Mouse (Mus musculus) thymus, postnatal 14 days (tissue): Measurements from ENCODE around the gene Cadm4.

Source experiments
- DNase-seq: peaks from one replicate; pipeline ENCODE4 v3.0.0; 2021

Gene Cadm4

DNA sequence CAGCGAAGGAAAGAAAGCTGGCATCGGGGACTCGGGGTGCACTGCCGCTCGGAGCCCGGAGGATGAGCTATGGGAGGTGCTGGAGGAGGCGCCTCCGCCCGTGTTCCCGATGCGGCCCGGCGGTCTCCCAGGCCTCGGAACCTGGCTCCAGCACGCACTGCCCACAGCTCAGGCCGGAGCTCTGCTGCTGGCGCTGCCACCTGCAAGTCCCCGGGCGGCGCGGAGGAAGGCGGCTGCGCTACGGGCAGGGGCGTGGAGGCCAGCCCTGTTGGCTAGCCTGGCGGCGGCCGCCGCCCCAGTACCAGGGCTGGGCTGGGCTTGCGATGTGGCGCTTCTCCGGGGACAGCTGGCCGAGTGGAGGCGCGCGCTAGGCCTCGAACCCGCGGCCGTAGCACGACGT is 52.0 kb downstream of the Cadm4 start:
- no peak for DNase-seq

DNA sequence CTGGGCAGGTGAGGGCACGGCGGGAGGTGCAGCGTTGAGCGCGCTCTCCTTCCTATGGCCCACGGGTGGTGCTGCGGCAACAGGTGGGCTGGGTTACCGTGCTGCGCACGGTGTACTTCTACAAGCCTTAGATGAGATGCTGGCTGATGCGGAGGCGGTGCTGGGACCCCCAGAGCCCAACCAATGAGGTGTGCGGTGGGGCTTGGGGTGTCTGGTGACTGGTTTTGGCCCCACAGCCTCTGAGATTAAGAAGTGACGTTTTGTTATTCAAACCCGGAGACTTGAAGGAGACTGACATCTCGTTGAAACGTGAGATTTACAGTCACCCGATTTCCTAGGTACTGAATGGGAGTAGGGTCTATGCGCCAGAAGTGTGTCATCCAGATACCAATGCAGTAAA is 52.5 kb downstream of the Cadm4 start:
- no peak for DNase-seq

- no peak for DNase-seq
Measured at GRCm38 (mm10) chr7:24537081-24537480, 55.3 kb downstream of the Cadm4 start.

- no peak for DNase-seq
Measured at GRCm38 (mm10) chr7:24537591-24537990, 55.8 kb downstream of the Cadm4 start.

- DNase-seq = no peak
Measured at GRCm38 (mm10) chr7:24538154-24538553, 56.3 kb downstream of the Cadm4 start.

DNA sequence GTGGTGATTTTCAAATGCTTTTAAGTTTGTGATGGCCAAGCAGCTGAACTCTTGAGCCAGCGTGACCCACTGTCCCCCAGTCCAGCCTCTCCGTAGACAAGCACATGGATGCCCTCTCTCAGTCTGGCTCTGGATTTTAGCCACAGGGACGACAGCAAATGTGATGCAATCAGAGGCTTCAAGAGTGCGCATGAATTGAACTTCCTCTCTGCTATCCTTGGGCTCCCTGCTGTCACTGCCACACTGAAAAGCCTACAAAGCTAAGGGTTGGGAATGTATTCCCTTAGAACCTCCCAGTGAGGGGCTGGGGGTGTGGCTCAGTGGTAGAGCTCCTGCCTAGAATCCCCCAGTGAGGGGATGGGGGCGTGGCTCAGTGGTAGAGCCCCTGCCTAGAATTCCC is 56.9 kb downstream of the Cadm4 start:
- DNase-seq = no peak

- DNase-seq = no peak
Measured at GRCm38 (mm10) chr7:24539686-24540085, 57.9 kb downstream of the Cadm4 start.

DNA sequence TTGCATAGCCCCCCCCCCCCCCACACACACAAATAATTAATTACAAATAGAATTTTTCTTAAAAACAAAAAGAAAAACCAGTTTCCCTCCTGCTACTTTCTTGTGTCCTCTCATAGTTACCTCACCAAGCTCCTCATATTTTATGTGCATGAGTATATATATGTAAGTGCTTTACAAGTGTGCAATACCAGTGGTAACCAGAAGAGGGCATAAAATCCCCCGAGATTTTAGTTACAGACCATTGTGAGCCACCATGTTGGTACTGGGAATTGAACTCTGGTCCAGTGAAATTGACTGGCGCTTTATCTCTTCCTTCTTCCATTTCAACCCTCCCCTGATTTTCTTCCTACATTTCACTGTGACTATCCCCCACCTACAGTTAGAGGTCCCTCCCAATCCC is 62.7 kb downstream of the Cadm4 start:
- no peak for DNase-seq

DNA sequence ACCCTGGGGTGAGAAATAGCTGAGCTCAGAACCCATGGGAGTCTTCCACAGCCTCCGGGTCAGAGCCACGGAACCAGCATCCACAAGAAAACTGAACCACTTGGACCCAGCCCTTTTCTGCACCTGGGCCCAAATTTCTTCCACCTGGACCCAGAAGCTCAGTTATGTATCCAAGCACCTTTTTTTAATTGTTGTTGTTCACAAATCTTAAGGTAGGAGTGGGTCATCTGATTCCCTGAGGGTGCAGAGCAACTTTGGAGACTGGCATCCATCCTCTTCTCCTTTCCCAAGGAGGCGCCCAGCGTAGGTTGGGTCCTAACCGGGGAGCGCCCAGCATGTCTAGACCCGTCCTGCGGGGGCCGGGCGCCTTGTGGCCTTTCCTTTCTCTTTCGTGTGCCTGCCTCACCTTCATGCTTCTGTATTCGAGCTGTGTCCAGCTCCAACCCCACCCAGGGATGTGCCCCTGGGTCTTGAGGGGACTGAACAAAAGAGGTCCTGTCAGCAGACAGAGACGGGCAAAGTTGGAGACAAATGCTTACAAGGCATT is 64.3 kb downstream of the Cadm4 start, which contains the start of the genes Pinlyp and Xrcc1:
Gene Pinlyp (minus strand): TSS at position 51 of the 547 bp plus-strand sequence.
Gene Xrcc1 (plus strand): TSS at position 222 of the 547 bp plus-strand sequence.
- DNase-seq = peak; percentile 21

GRCm38 (mm10) chr7:24546634-24547389 is 65.0 kb downstream of the Cadm4 start:
- peak; percentile 98 for DNase-seq

DNA sequence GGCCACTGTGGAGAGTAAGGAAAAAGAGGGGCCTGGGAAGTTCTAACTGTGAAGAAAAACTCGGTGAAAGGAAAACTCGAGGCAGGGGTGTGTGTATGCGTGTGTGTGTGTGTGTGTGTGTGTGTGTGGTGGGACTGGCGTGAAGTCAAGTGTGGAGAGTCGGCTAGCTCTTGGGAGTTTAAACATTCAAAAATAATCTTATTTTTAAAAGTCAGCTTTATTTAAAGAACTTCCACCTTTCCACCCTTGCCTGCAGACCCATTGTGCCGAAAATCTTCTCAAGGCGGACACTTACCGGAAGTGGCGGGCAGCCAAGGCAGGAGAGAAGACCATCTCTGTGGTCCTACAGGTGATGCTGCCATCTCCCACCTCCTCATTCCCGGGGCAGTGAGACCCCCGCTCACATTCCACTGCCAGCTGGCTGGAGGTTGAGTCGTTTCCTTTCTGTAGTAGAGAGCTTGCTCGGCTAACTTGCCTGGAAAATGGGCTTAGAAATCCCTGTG is 65.8 kb downstream of the Cadm4 start:
- no peak for DNase-seq

DNA sequence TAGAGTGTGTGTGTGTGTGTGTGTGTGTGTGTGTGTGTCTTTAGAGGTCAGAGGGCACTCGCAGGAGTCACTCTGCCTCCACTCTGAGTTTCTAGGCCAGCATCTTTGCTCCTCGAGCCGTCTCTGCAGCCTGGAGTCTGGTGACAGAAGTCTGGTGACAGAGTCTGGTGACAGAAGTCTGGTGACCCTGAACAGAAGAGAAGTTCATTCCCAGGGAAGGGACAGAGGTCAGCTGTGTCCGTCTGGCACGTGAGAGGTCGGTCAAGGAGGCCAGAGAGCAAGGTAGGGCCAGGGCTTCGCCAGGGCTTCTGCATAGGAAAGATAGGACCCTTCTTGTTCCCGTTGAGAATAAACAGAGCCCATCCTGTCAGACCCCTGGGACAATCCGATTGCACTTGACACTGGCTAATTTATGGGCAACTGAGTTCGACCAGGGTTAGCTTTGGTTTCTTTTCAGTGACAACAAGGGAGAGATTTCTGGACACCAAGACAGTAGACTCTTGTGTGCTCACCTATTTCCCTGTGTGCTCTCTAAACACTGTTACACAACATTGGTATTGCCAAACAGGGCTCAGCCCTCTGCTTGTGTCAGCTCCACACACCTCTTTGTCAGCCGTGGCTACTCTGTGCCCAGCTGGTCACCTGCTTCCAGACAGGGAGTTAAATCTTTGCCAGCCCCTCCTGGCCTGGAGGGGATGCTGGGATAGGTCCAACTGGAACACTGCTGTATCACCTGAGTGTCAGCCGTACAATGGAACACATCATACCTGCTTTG is 70.3 kb downstream of the Cadm4 start:
- no peak for DNase-seq
